Mouse (Mus musculus): ENCODE measurements at regions not wholly inside any gene's neighbourhood (a gene's known extent, or its start where the extent isn't known, plus 50 kb on each side); places are given as distances from the start of the nearest gene placed in this dataset.

GRCm38 (mm10) chr9:52377761-52378160, 209.4 kb upstream of the Zc3h12c start:
- Histone ChIP-seq H3K27ac (ENCODE audit: control insufficient read depth, low read depth, low read length) (no peak overlapping the region), H3K9ac (ENCODE audit: control insufficient read depth, low read depth, low read length, poor library complexity, severe bottlenecking) (no peak overlapping the region), H3K4me1 (ENCODE audit: control insufficient read depth in 1 of 2, insufficient read depth in 2 of 2, low read length in 2 of 2) (no peaks in the 10 kb centered on the region), H3K36me3 (ENCODE audit: control insufficient read depth in 1 of 2, insufficient read depth in 2 of 2, low read length in 2 of 2) (no peaks in the 10 kb centered on the region), H3K9me3 (replicated peaks; ENCODE audit: insufficient read depth, low read length) (no peaks in the 10 kb centered on the region), H3K27me3 (ENCODE audit: control insufficient read depth in 1 of 2, insufficient read depth in 2 of 2, low read length in 2 of 2) (no peaks in the 10 kb centered on the region), H3K4me3 (ENCODE audit: control insufficient read depth in 1 of 2, insufficient read depth in 1 of 2, low read depth in 2 of 2, low read length in 2 of 2) (no peak overlapping the region), H3K79me2 (ENCODE audit: control insufficient read depth, insufficient read depth, low read length, poor library complexity) (no peaks in the 10 kb centered on the region)
- DNase-seq (ENCODE audit: low read depth, low spot score): no peak
- no peak for TF ChIP-seq MYB (IDR thresholded peaks at IDR 0.05; ENCODE audit: low read depth, low read length)
- no peak for TF ChIP-seq NELFE (IDR thresholded peaks at IDR 0.05; ENCODE audit: low read depth, low read length)
- no peak for TF ChIP-seq SIN3A (IDR thresholded peaks at IDR 0.05; ENCODE audit: low read length)
- TF ChIP-seq ZC3H11A (IDR thresholded peaks at IDR 0.05; ENCODE audit: low read depth, low read length): no peak
- TF ChIP-seq BHLHE40 (IDR thresholded peaks at IDR 0.05; ENCODE audit: borderline replicate concordance, low read depth, low read length): no peak
- TF ChIP-seq USF2 (IDR thresholded peaks at IDR 0.05; ENCODE audit: borderline replicate concordance in 1 of 2, insufficient read depth in 1 of 2, low read depth in 1 of 2, low read length in 2 of 2): no peak
- TF ChIP-seq ZMIZ1 (IDR thresholded peaks at IDR 0.05; ENCODE audit: low read depth, low read length): no peak
- no peak for TF ChIP-seq CHD2 (IDR thresholded peaks at IDR 0.05; ENCODE audit: low read length)

DNA sequence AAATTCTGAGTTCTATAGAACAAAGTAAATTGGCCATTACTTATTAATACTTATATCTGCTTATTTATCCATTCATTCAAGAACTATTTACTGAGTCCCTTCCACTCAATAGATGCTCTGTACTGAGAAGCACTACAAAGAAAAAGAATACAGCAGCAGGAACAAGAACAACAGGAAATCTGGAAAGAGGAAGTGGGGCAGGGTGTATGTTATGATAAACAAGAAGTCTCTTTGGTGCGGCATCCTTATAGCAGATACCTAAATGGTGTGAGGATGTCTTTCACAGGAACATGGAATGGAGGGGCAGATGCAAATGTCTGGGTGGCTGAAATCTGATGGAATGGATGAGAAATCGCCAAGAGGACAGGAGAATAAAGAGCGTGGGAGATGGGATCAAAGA, 208.5 kb upstream of the Zc3h12c start:
- Histone ChIP-seq H3K27me3 (ENCODE audit: control insufficient read depth in 1 of 2, insufficient read depth in 2 of 2, low read length in 2 of 2) (no peaks in the 10 kb centered on the region), H3K36me3 (ENCODE audit: control insufficient read depth in 1 of 2, insufficient read depth in 2 of 2, low read length in 2 of 2) (no peaks in the 10 kb centered on the region), H3K9me3 (replicated peaks; ENCODE audit: insufficient read depth, low read length) (no peaks in the 10 kb centered on the region), H3K79me2 (ENCODE audit: control insufficient read depth, insufficient read depth, low read length, poor library complexity) (no peaks in the 10 kb centered on the region), H3K4me1 (ENCODE audit: control insufficient read depth in 1 of 2, insufficient read depth in 2 of 2, low read length in 2 of 2) (no peaks in the 10 kb centered on the region), H3K9ac (ENCODE audit: control insufficient read depth, low read depth, low read length, poor library complexity, severe bottlenecking) (no peak overlapping the region), H3K4me3 (ENCODE audit: control insufficient read depth in 1 of 2, insufficient read depth in 1 of 2, low read depth in 2 of 2, low read length in 2 of 2) (no peak overlapping the region), H3K27ac (ENCODE audit: control insufficient read depth, low read depth, low read length) (no peak overlapping the region)
- TF ChIP-seq CHD2 (IDR thresholded peaks at IDR 0.05; ENCODE audit: low read length) (no peak), MAX (IDR thresholded peaks at IDR 0.05; ENCODE audit: low read length) (no peak), UBTF (IDR thresholded peaks at IDR 0.05; ENCODE audit: borderline replicate concordance, insufficient read depth, low read depth, low read length) (no peak), POLR2AphosphoS5 (IDR thresholded peaks at IDR 0.05; ENCODE audit: borderline replicate concordance, low read depth, low read length) (no peak), POLR2A (IDR thresholded peaks at IDR 0.05; ENCODE audit: control insufficient read depth in 1 of 2, insufficient read depth in 1 of 2, low read depth in 1 of 2, low read length in 2 of 2, poor library complexity in 1 of 2) (no peak), E2F4 (IDR thresholded peaks at IDR 0.05; ENCODE audit: borderline replicate concordance, low read depth, low read length) (no peak), TAL1 (IDR thresholded peaks at IDR 0.05; ENCODE audit: low read length) (no peak), MYB (IDR thresholded peaks at IDR 0.05; ENCODE audit: low read depth, low read length) (no peak), MEF2A (IDR thresholded peaks at IDR 0.05; ENCODE audit: extremely low read depth, insufficient replicate concordance, low read depth, low read length, poor library complexity, severe bottlenecking) (no peak), KAT2A (conservative IDR thresholded peaks at IDR 0.05; ENCODE audit: low read depth, low read length) (no peak), EP300 (IDR thresholded peaks at IDR 0.05; ENCODE audit: low read depth in 1 of 2, low read length in 2 of 2) (no peak), SIN3A (IDR thresholded peaks at IDR 0.05; ENCODE audit: low read length) (no peak), MYC (IDR thresholded peaks at IDR 0.05; ENCODE audit: low read depth, low read length) (no peak), RCOR1 (IDR thresholded peaks at IDR 0.05; ENCODE audit: low read depth, low read length) (no peak), GATA1 (IDR thresholded peaks at IDR 0.05; ENCODE audit: low read depth, low read length) (no peak), CTCF (IDR thresholded peaks at IDR 0.05 in 2 of 3, conservative IDR thresholded peaks at IDR 0.05 in 1 of 3; ENCODE audit: control insufficient read depth in 1 of 3, insufficient read depth in 1 of 3, low read depth in 2 of 3, low read length in 3 of 3, poor library complexity in 1 of 3, severe bottlenecking in 1 of 3) (no peak), USF1 (IDR thresholded peaks at IDR 0.05; ENCODE audit: low read depth, low read length) (no peak), MXI1 (IDR thresholded peaks at IDR 0.05; ENCODE audit: low read depth, low read length) (no peak), USF2 (IDR thresholded peaks at IDR 0.05; ENCODE audit: borderline replicate concordance in 1 of 2, insufficient read depth in 1 of 2, low read depth in 1 of 2, low read length in 2 of 2) (no peak), NRF1 (IDR thresholded peaks at IDR 0.05; ENCODE audit: insufficient read depth, low read depth, low read length, poor library complexity, severe bottlenecking) (no peak)
- DNase-seq (ENCODE audit: low read depth, low spot score): peak; percentile 14
